Mouse (Mus musculus) MEL (cell line): ENCODE measurements around the gene Nme4. TPM values are rescaled to one million over a fixed set of nuclear protein-coding genes. Genes with fewer than 3 reads are reported as not detected.
A peak's percentile ranks its signal among the peaks of the same experiment; 100 is the strongest.

Source experiments
- DNase-seq: peaks from one replicate; pipeline ENCODE4 v3.0.0; 2011; ENCODE audit warnings: low read depth, low spot score
- H3K27ac ChIP-seq: 2 replicates; pipeline ENCODE4 v1.5.1; 2012; ENCODE audit warnings: low read depth, mild to moderate bottlenecking, control low read depth, low read length, moderate library complexity; ENCODE audit not compliant: control insufficient read depth
- H3K27me3 ChIP-seq, 2 experiments: fragments of 150-350 bp in 1 of 2; sonication (generic) in 1 of 2; 2 replicates each; pipeline ENCODE4 v1.6.1; 2012; ENCODE audit warnings: low read length in 2 of 2, mild to moderate bottlenecking in 2 of 2, improper control_type of control experiment in 1 of 2, moderate library complexity in 1 of 2; ENCODE audit not compliant: insufficient read depth in 2 of 2, control insufficient read depth in 1 of 2
- H3K36me3 ChIP-seq, 2 experiments: 2 replicates each; pipeline ENCODE4 v1.6.1; 2012 to 2014; ENCODE audit warnings: low read length in 2 of 2, improper control_type of control experiment in 1 of 2, inconsistent platforms in 1 of 2, mild to moderate bottlenecking in 1 of 2; ENCODE audit not compliant: insufficient read depth in 2 of 2, control insufficient read depth in 1 of 2
- H3K4me1 ChIP-seq, 2 experiments: fragments of 150-350 bp in 1 of 2; sonication (generic) in 1 of 2; 2 replicates each; pipeline ENCODE4 v1.6.1; 2012; ENCODE audit warnings: low read length in 2 of 2, improper control_type of control experiment in 1 of 2, mild to moderate bottlenecking in 1 of 2; ENCODE audit not compliant: insufficient read depth in 2 of 2, control insufficient read depth in 1 of 2
- H3K4me3 ChIP-seq, 2 experiments: fragments of 150-350 bp in 1 of 2; sonication (generic) in 1 of 2; 2 replicates each; pipeline ENCODE4 v1.5.1; 2012; ENCODE audit warnings: low read depth in 2 of 2, low read length in 2 of 2, mild to moderate bottlenecking in 2 of 2, moderate library complexity in 2 of 2, control low read depth in 1 of 2, improper control_type of control experiment in 1 of 2; ENCODE audit not compliant: control insufficient read depth in 1 of 2, insufficient read depth in 1 of 2
- H3K79me2 ChIP-seq: 2 replicates; pipeline ENCODE4 v1.6.1; 2012; ENCODE audit warnings: mild to moderate bottlenecking, low read length, moderate library complexity; ENCODE audit not compliant: control insufficient read depth, poor library complexity, insufficient read depth
- H3K9ac ChIP-seq: 2 replicates; pipeline ENCODE4 v1.6.1; 2012; ENCODE audit warnings: low read depth, mild to moderate bottlenecking, control low read depth, low read length, moderate library complexity; ENCODE audit not compliant: control insufficient read depth, poor library complexity, severe bottlenecking
- H3K9me3 ChIP-seq: fragments of 150-350 bp; sonication (generic); replicated peaks from 2 replicates; pipeline ENCODE4 v1.6.1; 2012; ENCODE audit warnings: mild to moderate bottlenecking, low read length, improper control_type of control experiment, moderate library complexity; ENCODE audit not compliant: insufficient read depth
- BHLHE40 ChIP-seq: IDR thresholded peaks from 2 replicates; pipeline ENCODE4 v1.6.1; 2012; ENCODE audit warnings: low read depth, mild to moderate bottlenecking, inconsistent platforms, low read length, improper control_type of control experiment, borderline replicate concordance
- CHD1 ChIP-seq: IDR thresholded peaks from 2 replicates; pipeline ENCODE4 v1.6.1; 2012; ENCODE audit warnings: low read depth, mild to moderate bottlenecking, inconsistent platforms, low read length, improper control_type of control experiment
- CHD2 ChIP-seq: IDR thresholded peaks from 2 replicates; pipeline ENCODE4 v1.6.1; 2011; ENCODE audit warnings: low read length, improper control_type of control experiment
- CTCF ChIP-seq, 3 experiments: IDR thresholded peaks in 2 of 3; conservative IDR thresholded peaks in 1 of 3; 2 replicates each; pipeline ENCODE4 v1.5.1; 2011 to 2012; ENCODE audit warnings: low read length in 3 of 3, low read depth in 2 of 3, mild to moderate bottlenecking in 2 of 3, improper control_type of control experiment in 1 of 3, inconsistent platforms in 1 of 3, mixed read lengths in 1 of 3, moderate library complexity in 1 of 3; ENCODE audit not compliant: control insufficient read depth in 1 of 3, insufficient read depth in 1 of 3, poor library complexity in 1 of 3, severe bottlenecking in 1 of 3
- E2F4 ChIP-seq: IDR thresholded peaks from 2 replicates; pipeline ENCODE4 v1.6.1; 2011; ENCODE audit warnings: low read depth, low read length, improper control_type of control experiment, borderline replicate concordance
- ELF1 ChIP-seq: IDR thresholded peaks from 2 replicates; pipeline ENCODE4 v1.6.1; 2014; ENCODE audit warnings: low read depth, mild to moderate bottlenecking, inconsistent platforms, low read length, improper control_type of control experiment, moderate library complexity
- EP300 ChIP-seq, 2 experiments: IDR thresholded peaks; 2 replicates each; pipeline ENCODE4 v1.6.1; 2011; ENCODE audit warnings: improper control_type of control experiment in 2 of 2, low read length in 2 of 2, low read depth in 1 of 2, mild to moderate bottlenecking in 1 of 2
- ETS1 ChIP-seq: IDR thresholded peaks from 2 replicates; pipeline ENCODE4 v1.6.1; 2012; ENCODE audit warnings: low read depth, mild to moderate bottlenecking, inconsistent platforms, low read length, improper control_type of control experiment, moderate library complexity
- HCFC1 ChIP-seq: IDR thresholded peaks from 2 replicates; pipeline ENCODE4 v1.6.1; 2012; ENCODE audit warnings: low read depth, mild to moderate bottlenecking, inconsistent platforms, low read length, improper control_type of control experiment, moderate library complexity
- KAT2A ChIP-seq: conservative IDR thresholded peaks from 2 replicates; pipeline ENCODE4 v1.6.1; 2012; ENCODE audit warnings: low read depth, low read length, improper control_type of control experiment, inconsistent platforms
- MAZ ChIP-seq: IDR thresholded peaks from 2 replicates; pipeline ENCODE4 v1.6.1; 2012; ENCODE audit warnings: low read depth, mild to moderate bottlenecking, inconsistent platforms, low read length, improper control_type of control experiment
- MEF2A ChIP-seq: IDR thresholded peaks from 2 replicates; pipeline ENCODE4 v1.6.1; 2014; ENCODE audit warnings: low read depth, mild to moderate bottlenecking, inconsistent platforms, low read length, improper control_type of control experiment; ENCODE audit not compliant: poor library complexity, insufficient replicate concordance, severe bottlenecking; ENCODE audit errors: extremely low read depth
- NELFE ChIP-seq: IDR thresholded peaks from 2 replicates; pipeline ENCODE4 v1.6.1; 2011; ENCODE audit warnings: low read depth, low read length, improper control_type of control experiment
- NRF1 ChIP-seq: IDR thresholded peaks from 2 replicates; pipeline ENCODE4 v1.6.1; 2014; ENCODE audit warnings: low read depth, mild to moderate bottlenecking, inconsistent platforms, low read length, improper control_type of control experiment, moderate library complexity; ENCODE audit not compliant: poor library complexity, insufficient read depth, severe bottlenecking
- POLR2A ChIP-seq, 2 experiments: IDR thresholded peaks; 2 replicates each; pipeline ENCODE4 v1.6.1; 2011 to 2012; ENCODE audit warnings: low read length in 2 of 2, mild to moderate bottlenecking in 2 of 2, control low read depth in 1 of 2, improper control_type of control experiment in 1 of 2, low read depth in 1 of 2, moderate library complexity in 1 of 2; ENCODE audit not compliant: control insufficient read depth in 1 of 2, insufficient read depth in 1 of 2, poor library complexity in 1 of 2
- POLR2AphosphoS2 ChIP-seq: IDR thresholded peaks from 2 replicates; pipeline ENCODE4 v1.6.1; 2011; ENCODE audit warnings: low read length, improper control_type of control experiment
- POLR2AphosphoS5 ChIP-seq: IDR thresholded peaks from 2 replicates; pipeline ENCODE4 v1.6.1; 2012; ENCODE audit warnings: low read depth, borderline replicate concordance, mild to moderate bottlenecking, inconsistent platforms, low read length, moderate library complexity, mixed read lengths
- RAD21 ChIP-seq: IDR thresholded peaks from 2 replicates; pipeline ENCODE4 v1.6.1; 2011; ENCODE audit warnings: mild to moderate bottlenecking, low read depth, low read length, improper control_type of control experiment
- SMC3 ChIP-seq: IDR thresholded peaks from 2 replicates; pipeline ENCODE4 v1.6.1; 2011; ENCODE audit warnings: low read depth, low read length, improper control_type of control experiment
- TAL1 ChIP-seq: IDR thresholded peaks from 2 replicates; pipeline ENCODE4 v1.6.1; 2012; ENCODE audit warnings: mild to moderate bottlenecking, inconsistent platforms, low read length, moderate library complexity, mixed read lengths
- TCF12 ChIP-seq: IDR thresholded peaks from 2 replicates; pipeline ENCODE4 v1.6.1; 2014; ENCODE audit warnings: low read depth, mild to moderate bottlenecking, inconsistent platforms, low read length, improper control_type of control experiment, moderate library complexity
- USF2 ChIP-seq, 2 experiments: IDR thresholded peaks; 2 replicates each; pipeline ENCODE4 v1.6.1; 2011 to 2012; ENCODE audit warnings: improper control_type of control experiment in 2 of 2, low read length in 2 of 2, borderline replicate concordance in 1 of 2, inconsistent platforms in 1 of 2, low read depth in 1 of 2, mild to moderate bottlenecking in 1 of 2; ENCODE audit not compliant: insufficient read depth in 1 of 2
- ZKSCAN1 ChIP-seq: IDR thresholded peaks from 2 replicates; pipeline ENCODE4 v1.6.1; 2012; ENCODE audit warnings: low read depth, mild to moderate bottlenecking, inconsistent platforms, low read length, improper control_type of control experiment, moderate library complexity
- ZMIZ1 ChIP-seq: IDR thresholded peaks from 2 replicates; pipeline ENCODE4 v1.6.1; 2012; ENCODE audit warnings: low read depth, mild to moderate bottlenecking, inconsistent platforms, low read length, improper control_type of control experiment, moderate library complexity
- polyA plus RNA-seq, 2 experiments: library from polyadenylated mRNA; stranded (reverse) in 1 of 2; unstranded in 1 of 2; fragments of >175 nt in 1 of 2; fragments of >200 nt in 1 of 2; gene quantifications; 2 replicates each; pipeline versions ENCODE4 v1.2.1 to v1.2.4; 2012; ENCODE audit warnings: low replicate concordance in 2 of 2, low read depth in 1 of 2; ENCODE audit not compliant: insufficient read length in 2 of 2, insufficient read depth in 1 of 2, missing spikeins in 1 of 2
- total RNA-seq: library from RNA; depleted of rRNA; stranded (reverse); fragments of 300-350 nt; gene quantifications from 2 replicates; pipeline ENCODE4 v1.2.3, GENCODE M21; 2012

The Nme4 gene
- total and polyA plus RNA-seq, 3 experiments: 115 to 430 (median 125) TPM

GRCm38 (mm10) chr17:26125226-26125625 lies 29.8 kb upstream of the Nme4 start:
- peaks cover 0 to 6% of the 10 kb centered on the region in 2 experiments; a peak in 2 of 4 replicates for H3K4me1 ChIP-seq
- TF ChIP-seq HCFC1 (no peak), E2F4 (no peak), ZKSCAN1 (no peak), MEF2A (no peak), USF2 (IDR thresholded peaks at IDR 0.05; ENCODE audit: borderline replicate concordance in 1 of 2, insufficient read depth in 1 of 2, low read depth in 1 of 2, low read length in 2 of 2) (no peak), ETS1 (no peak), TAL1 (no peak), RAD21 (no peak), MAZ (no peak)
- H3K9ac ChIP-seq: no peak overlapping the region
- no peak for DNase-seq
- no peak overlapping the region for H3K4me3 ChIP-seq
- no peak overlapping the region for H3K27ac ChIP-seq
- H3K79me2 ChIP-seq: peaks cover 15% of the 10 kb centered on the region
- H3K9me3 ChIP-seq: no peaks in the 10 kb centered on the region
- no peaks in the 10 kb centered on the region; a peak in 3 of 4 replicates for H3K36me3 ChIP-seq
- no peaks in the 10 kb centered on the region for H3K27me3 ChIP-seq

- peaks cover 0 to 10% of the 10 kb centered on the region in 2 experiments; a peak in 2 of 4 replicates for H3K4me1 ChIP-seq
- H3K27ac ChIP-seq: no peak overlapping the region
- H3K36me3 ChIP-seq: no peaks in the 10 kb centered on the region; a peak in 3 of 4 replicates
Observed at GRCm38 (mm10) chr17:26124560-26124959, 29.2 kb upstream of the Nme4 start.

More at GRCm38 (mm10) chr17:26124560-26124959, 29.2 kb upstream of the Nme4 start:
- peak overlapping the region; percentile 80 to 94; a peak in 3 of 4 replicates for H3K4me3 ChIP-seq
- DNase-seq: no peak
- H3K27me3 ChIP-seq: no peaks in the 10 kb centered on the region
- TF ChIP-seq KAT2A (no peak), CHD1 (no peak), TCF12 (no peak), NRF1 (no peak), TAL1 (no peak), HCFC1 (no peak), EP300 (IDR thresholded peaks at IDR 0.05; ENCODE audit: low read depth in 1 of 2, low read length in 2 of 2) (no peak), CTCF (IDR thresholded peaks at IDR 0.05 in 2 of 3, conservative IDR thresholded peaks at IDR 0.05 in 1 of 3; ENCODE audit: control insufficient read depth in 1 of 3, insufficient read depth in 1 of 3, low read depth in 2 of 3, low read length in 3 of 3, poor library complexity in 1 of 3, severe bottlenecking in 1 of 3) (no peak), NELFE (no peak), ELF1 (no peak), SMC3 (no peak), BHLHE40 (no peak), CHD2 (no peak), USF2 (IDR thresholded peaks at IDR 0.05; ENCODE audit: borderline replicate concordance in 1 of 2, insufficient read depth in 1 of 2, low read depth in 1 of 2, low read length in 2 of 2) (no peak), POLR2AphosphoS2 (no peak), POLR2AphosphoS5 (no peak), ZMIZ1 (no peak), E2F4 (no peak), POLR2A (IDR thresholded peaks at IDR 0.05; ENCODE audit: control insufficient read depth in 1 of 2, insufficient read depth in 1 of 2, low read depth in 1 of 2, low read length in 2 of 2, poor library complexity in 1 of 2) (no peak)
- H3K9me3 ChIP-seq: no peaks in the 10 kb centered on the region
- H3K9ac ChIP-seq: peak overlapping the region; percentile 88
- H3K79me2 ChIP-seq: peaks cover 15% of the 10 kb centered on the region
